Mouse (Mus musculus): ENCODE measurements around the gene Nupr1l. TPM values are rescaled to one million over a fixed set of nuclear protein-coding genes. Genes with fewer than 3 reads are reported as not detected.

Nupr1l gene
- 0.29 and 0.67 TPM in 2 replicates for polyA plus RNA-seq (2015; fragmentation: Nextera tagmentation; extraction: Ambion mirVana)

GRCm38 (mm10) chr5:129908242-129908965 lies at the start of gene Nupr1l:
Gene Nupr1l, plus strand, starts transcription at chr5:129908540.
- Histone ChIP-seq H3K4me2 (peak within 1 kb of the TSS; percentile 96), H3K27me3 (peaks cover 12% of the 10 kb centered on the region), H3K4me1 (replicated peaks) (peaks cover 21% of the 10 kb centered on the region), H3K27ac (replicated peaks) (peak within 1 kb of the TSS; percentile 70), H3K9me3 (replicated peaks) (no peaks in the 10 kb centered on the region), H3K36me3 (replicated peaks) (no peaks in the 10 kb centered on the region), H3K4me3 (replicated peaks) (peak within 1 kb of the TSS; percentile 72), H3K9ac (peak within 1 kb of the TSS; percentile 68)
- peak; percentile 93 for ATAC-seq (ENCODE audit: insufficient read depth)
- under 1% methylated on average over 63 of the region's 63 CpGs for WGBS (ENCODE audit: insufficient replicate concordance)

- ATAC-seq (ENCODE audit: insufficient read depth): no peak
Observed at GRCm38 (mm10) chr5:129862325-129862724, 46.0 kb upstream of the Nupr1l start.

GRCm38 (mm10) chr5:129864467-129864866 lies 43.9 kb upstream of the Nupr1l start:
- Histone ChIP-seq H3K27me3 (no peaks in the 10 kb centered on the region), H3K4me1 (replicated peaks) (peaks cover 9% of the 10 kb centered on the region), H3K9me3 (replicated peaks) (no peaks in the 10 kb centered on the region), H3K27ac (replicated peaks) (no peak overlapping the region), H3K36me3 (replicated peaks) (peaks cover 20% of the 10 kb centered on the region), H3K4me3 (replicated peaks) (no peak overlapping the region), H3K9ac (no peak overlapping the region), H3K4me2 (peak overlapping the region; percentile 20; the same call in 1 of the 2 replicates)
- 10% methylated on average over 18 of the region's 18 CpGs for WGBS (ENCODE audit: insufficient replicate concordance)
- no peak for ATAC-seq (ENCODE audit: insufficient read depth)

More at GRCm38 (mm10) chr5:129862325-129862724, 46.0 kb upstream of the Nupr1l start:
- WGBS (ENCODE audit: insufficient replicate concordance): 82% methylated on average over 6 of the region's 6 CpGs
- Histone ChIP-seq H3K4me1 (replicated peaks) (peaks cover 9% of the 10 kb centered on the region), H3K36me3 (replicated peaks) (peaks cover 35% of the 10 kb centered on the region), H3K9ac (no peak overlapping the region), H3K4me2 (no peak overlapping the region), H3K27me3 (no peaks in the 10 kb centered on the region), H3K4me3 (replicated peaks) (no peak overlapping the region), H3K9me3 (replicated peaks) (no peaks in the 10 kb centered on the region), H3K27ac (replicated peaks) (no peak overlapping the region)

GRCm38 (mm10) chr5:129865841-129866240 lies 42.5 kb upstream of the Nupr1l start:
- 65% methylated on average over 12 of the region's 12 CpGs for WGBS (ENCODE audit: insufficient replicate concordance)
- no peak overlapping the region for H3K4me2 ChIP-seq
- H3K4me1 ChIP-seq (replicated peaks): peaks cover 9% of the 10 kb centered on the region
- H3K9ac ChIP-seq: no peak overlapping the region
- H3K4me3 ChIP-seq (replicated peaks): no peak overlapping the region
- ATAC-seq (ENCODE audit: insufficient read depth): no peak
- no peak overlapping the region for H3K27ac ChIP-seq (replicated peaks)
- no peaks in the 10 kb centered on the region for H3K27me3 ChIP-seq
- peaks cover 13% of the 10 kb centered on the region for H3K36me3 ChIP-seq (replicated peaks)
- H3K9me3 ChIP-seq (replicated peaks): no peaks in the 10 kb centered on the region

DNA sequence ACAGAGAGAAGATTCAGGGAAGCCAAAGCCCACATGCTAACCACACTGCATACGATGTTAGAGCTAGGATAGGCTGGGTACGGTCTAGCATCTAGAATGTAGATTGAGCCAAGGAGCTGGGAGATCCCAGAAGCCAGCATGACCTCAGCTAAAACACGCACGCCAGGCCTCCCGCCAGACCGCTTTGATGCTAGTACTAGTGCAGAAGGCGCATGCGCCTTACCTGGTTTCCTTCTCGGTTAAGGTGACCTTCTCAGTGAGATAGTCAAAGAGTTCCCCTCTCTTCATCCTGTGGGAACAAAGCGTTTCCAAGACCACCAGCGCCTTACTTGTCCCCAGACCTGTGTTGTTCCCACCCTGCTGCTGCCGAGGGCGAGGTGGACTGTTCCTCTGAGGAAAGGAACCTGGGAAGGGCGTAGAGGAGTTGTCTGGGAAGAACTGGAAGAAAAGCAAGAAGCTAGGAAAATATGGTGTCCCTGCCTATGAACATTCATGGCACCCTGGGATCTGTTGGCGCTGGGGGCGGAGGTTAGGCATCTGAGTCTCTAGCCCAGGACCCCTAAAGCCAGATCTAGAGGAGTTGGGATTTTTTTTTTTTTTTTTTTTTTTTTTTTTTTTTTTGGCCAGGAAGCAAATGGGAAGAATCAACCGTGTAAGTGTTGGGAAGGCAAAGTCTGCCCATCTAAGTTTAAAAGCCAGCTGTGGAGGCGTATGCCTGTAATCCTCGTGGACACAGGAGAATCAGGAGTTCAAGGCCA lies 38.9 kb upstream of the Nupr1l start:
- no peak overlapping the region for H3K27ac ChIP-seq (replicated peaks)
- no peaks in the 10 kb centered on the region for H3K36me3 ChIP-seq (replicated peaks)
- H3K9me3 ChIP-seq (replicated peaks): no peaks in the 10 kb centered on the region
- no peak overlapping the region for H3K4me3 ChIP-seq (replicated peaks)
- no peak for ATAC-seq (ENCODE audit: insufficient read depth)
- WGBS (ENCODE audit: insufficient replicate concordance): 76% methylated on average over 19 of the region's 19 CpGs
- H3K4me2 ChIP-seq: no peak overlapping the region
- peaks cover 4% of the 10 kb centered on the region for H3K4me1 ChIP-seq (replicated peaks)
- no peak overlapping the region for H3K9ac ChIP-seq
- no peaks in the 10 kb centered on the region for H3K27me3 ChIP-seq

DNA sequence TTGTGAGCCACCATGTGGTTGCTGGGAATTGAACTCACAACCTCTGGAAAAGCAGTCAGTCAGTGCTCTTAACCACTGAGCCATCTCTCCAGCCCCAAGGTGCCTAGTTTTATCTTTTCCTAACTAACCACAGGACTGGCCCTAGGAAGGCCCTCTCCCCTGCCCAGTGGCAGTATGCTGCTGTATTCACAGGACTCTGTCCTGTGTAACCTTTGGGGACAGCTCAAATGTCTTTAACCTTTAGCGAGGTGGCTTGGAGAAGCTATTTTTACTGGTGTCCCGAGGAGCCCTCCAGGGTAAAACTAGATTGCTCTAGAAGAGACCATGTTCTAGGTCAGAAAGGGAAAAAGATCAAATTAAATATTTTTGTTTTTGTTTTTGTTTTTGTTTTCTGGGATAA lies 37.1 kb upstream of the Nupr1l start:
- WGBS (ENCODE audit: insufficient replicate concordance): 61% methylated on average over 2 of the region's 2 CpGs
- Histone ChIP-seq H3K9ac (no peak overlapping the region), H3K4me3 (replicated peaks) (no peak overlapping the region), H3K4me2 (no peak overlapping the region), H3K4me1 (replicated peaks) (no peaks in the 10 kb centered on the region), H3K9me3 (replicated peaks) (no peaks in the 10 kb centered on the region), H3K27ac (replicated peaks) (no peak overlapping the region), H3K27me3 (no peaks in the 10 kb centered on the region), H3K36me3 (replicated peaks) (no peaks in the 10 kb centered on the region)
- no peak for ATAC-seq (ENCODE audit: insufficient read depth)

- Histone ChIP-seq H3K4me3 (replicated peaks) (no peak overlapping the region), H3K4me2 (no peak overlapping the region), H3K9ac (no peak overlapping the region), H3K27me3 (no peaks in the 10 kb centered on the region), H3K27ac (replicated peaks) (no peak overlapping the region), H3K9me3 (replicated peaks) (no peaks in the 10 kb centered on the region), H3K36me3 (replicated peaks) (no peaks in the 10 kb centered on the region), H3K4me1 (replicated peaks) (no peaks in the 10 kb centered on the region)
- 69% methylated on average over 12 of the region's 12 CpGs for WGBS (ENCODE audit: insufficient replicate concordance)
- no peak for ATAC-seq (ENCODE audit: insufficient read depth)
Observed at GRCm38 (mm10) chr5:129873942-129874341, 34.4 kb upstream of the Nupr1l start.

- Histone ChIP-seq H3K4me2 (no peak overlapping the region), H3K27me3 (no peaks in the 10 kb centered on the region), H3K9ac (no peak overlapping the region), H3K4me1 (replicated peaks) (no peaks in the 10 kb centered on the region), H3K9me3 (replicated peaks) (no peaks in the 10 kb centered on the region), H3K36me3 (replicated peaks) (peaks cover 3% of the 10 kb centered on the region), H3K27ac (replicated peaks) (no peak overlapping the region), H3K4me3 (replicated peaks) (no peak overlapping the region)
- 63% methylated on average over 11 of the region's 11 CpGs for WGBS (ENCODE audit: insufficient replicate concordance)
- no peak for ATAC-seq (ENCODE audit: insufficient read depth)
Observed at GRCm38 (mm10) chr5:129875098-129875497, 33.2 kb upstream of the Nupr1l start.

- no peak for ATAC-seq (ENCODE audit: insufficient read depth)
- no peak overlapping the region for H3K4me2 ChIP-seq
- WGBS (ENCODE audit: insufficient replicate concordance): 53% methylated on average over 9 of the region's 9 CpGs
- no peak overlapping the region for H3K9ac ChIP-seq
- H3K9me3 ChIP-seq (replicated peaks): no peaks in the 10 kb centered on the region
- no peaks in the 10 kb centered on the region for H3K27me3 ChIP-seq
- H3K36me3 ChIP-seq (replicated peaks): peaks cover 27% of the 10 kb centered on the region
- H3K4me1 ChIP-seq (replicated peaks): no peaks in the 10 kb centered on the region
- no peak overlapping the region for H3K27ac ChIP-seq (replicated peaks)
- H3K4me3 ChIP-seq (replicated peaks): no peak overlapping the region
Observed at GRCm38 (mm10) chr5:129877731-129878455, 30.4 kb upstream of the Nupr1l start.

- H3K27me3 ChIP-seq: no peaks in the 10 kb centered on the region
- H3K4me3 ChIP-seq (replicated peaks): no peak overlapping the region
- H3K9me3 ChIP-seq (replicated peaks): no peaks in the 10 kb centered on the region
- no peak for ATAC-seq (ENCODE audit: insufficient read depth)
- WGBS (ENCODE audit: insufficient replicate concordance): 54% methylated on average over 2 of the region's 2 CpGs
- H3K4me1 ChIP-seq (replicated peaks): no peaks in the 10 kb centered on the region
- H3K36me3 ChIP-seq (replicated peaks): peaks cover 34% of the 10 kb centered on the region
- H3K27ac ChIP-seq (replicated peaks): no peak overlapping the region
- no peak overlapping the region for H3K4me2 ChIP-seq
- no peak overlapping the region for H3K9ac ChIP-seq
Observed at GRCm38 (mm10) chr5:129878946-129879345, 29.4 kb upstream of the Nupr1l start.

DNA sequence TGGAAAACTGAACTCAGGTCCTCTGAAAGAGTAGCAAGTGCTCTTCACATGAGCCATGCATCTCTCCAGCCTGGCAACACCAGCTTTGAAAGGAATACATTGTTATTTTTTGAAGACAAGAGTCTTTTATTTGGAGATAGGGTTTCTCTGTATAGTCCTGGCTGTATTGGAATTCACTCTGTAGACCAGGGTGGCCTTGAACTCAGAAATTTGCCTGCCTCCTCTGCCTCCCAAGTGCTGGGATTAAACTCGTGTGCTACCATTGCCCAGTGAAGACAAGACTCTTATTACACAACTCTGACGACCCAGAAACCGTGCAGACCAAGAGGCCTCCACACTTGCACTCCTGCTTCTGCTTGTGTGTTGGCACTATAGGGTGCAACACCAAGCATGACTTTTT lies 28.5 kb upstream of the Nupr1l start:
- ATAC-seq (ENCODE audit: insufficient read depth): no peak
- 63% methylated on average over 3 of the region's 3 CpGs for WGBS (ENCODE audit: insufficient replicate concordance)
- H3K4me3 ChIP-seq (replicated peaks): no peak overlapping the region
- no peaks in the 10 kb centered on the region for H3K27me3 ChIP-seq
- H3K4me2 ChIP-seq: no peak overlapping the region
- peaks cover 43% of the 10 kb centered on the region for H3K36me3 ChIP-seq (replicated peaks)
- no peaks in the 10 kb centered on the region; the same call in 1 of the 2 replicates for H3K4me1 ChIP-seq (replicated peaks)
- H3K9me3 ChIP-seq (replicated peaks): no peaks in the 10 kb centered on the region
- no peak overlapping the region for H3K9ac ChIP-seq
- no peak overlapping the region for H3K27ac ChIP-seq (replicated peaks)
